Mouse (Mus musculus) testis, postnatal 10 days (tissue): ENCODE data around the gene Pate3.
"Not testable (repeated sequence)": the region's sequence is repeated elsewhere in the genome, so short reads cannot be mapped to it uniquely, and the experiment has no call there.

ENCODE experiments used
- DNase-seq: peaks from one replicate; pipeline ENCODE4 v3.0.0; 2021; ENCODE audit warnings: low spot score

The Pate3 gene

DNA sequence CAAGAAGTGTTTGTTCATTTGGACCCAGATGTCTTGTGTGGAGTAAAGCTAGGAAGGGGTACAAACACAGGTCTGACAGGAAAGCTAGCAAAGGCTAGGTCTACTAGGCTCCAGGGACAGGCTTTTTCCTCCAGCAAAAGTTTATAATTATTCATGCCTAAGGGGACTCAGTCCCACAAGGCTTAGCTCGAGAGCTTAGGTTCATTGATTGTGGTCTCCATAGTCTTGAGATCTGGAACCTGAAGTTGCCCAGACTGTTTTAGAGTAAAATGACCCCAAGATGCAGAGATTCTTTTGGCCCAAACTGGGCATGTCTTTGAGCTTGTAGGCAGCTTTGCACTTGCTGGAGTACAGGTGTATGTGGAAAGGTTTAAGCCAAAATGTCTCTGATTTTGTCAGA, at the start of gene Pate3:
Gene Pate3, minus strand, starts transcription at position 101 of the 400 bp plus-strand sequence.
- no peak for DNase-seq

- no peak for DNase-seq
Observed at GRCm38 (mm10) chr9:35691924-35692323, 43.9 kb upstream of the Pate3 start.

DNA sequence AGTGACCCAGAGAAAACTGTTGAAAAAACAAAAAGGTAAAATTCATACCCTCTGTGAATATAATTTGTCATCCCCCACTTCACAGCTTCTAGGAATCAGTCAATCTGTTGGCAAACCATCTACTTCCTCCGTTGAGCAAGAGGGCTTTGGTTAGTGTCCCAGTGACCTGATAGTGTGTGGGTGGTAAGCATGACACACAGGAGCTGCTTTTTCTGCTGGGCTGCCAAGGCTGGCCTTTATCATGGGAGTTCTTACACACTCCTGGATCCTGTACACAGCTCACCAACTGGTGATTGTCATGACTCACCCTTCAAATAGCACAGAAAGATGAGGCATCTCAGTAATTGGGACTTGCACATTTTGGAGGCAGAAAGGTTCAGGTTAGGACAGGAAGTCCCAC, 39.0 kb upstream of the Pate3 start, which contains the start of gene Pate1:
Gene Pate1, minus strand, starts transcription at position 378 of the 400 bp plus-strand sequence.
- no peak for DNase-seq

GRCm38 (mm10) chr9:35673557-35673956, 25.6 kb upstream of the Pate3 start:
- DNase-seq: no peak

- DNase-seq: no peak
Observed at GRCm38 (mm10) chr9:35632981-35633380, 15.0 kb downstream of the Pate3 start.

- not testable (repeated sequence) for DNase-seq
Observed at GRCm38 (mm10) chr9:35616784-35617183, 31.2 kb downstream of the Pate3 start.

DNA sequence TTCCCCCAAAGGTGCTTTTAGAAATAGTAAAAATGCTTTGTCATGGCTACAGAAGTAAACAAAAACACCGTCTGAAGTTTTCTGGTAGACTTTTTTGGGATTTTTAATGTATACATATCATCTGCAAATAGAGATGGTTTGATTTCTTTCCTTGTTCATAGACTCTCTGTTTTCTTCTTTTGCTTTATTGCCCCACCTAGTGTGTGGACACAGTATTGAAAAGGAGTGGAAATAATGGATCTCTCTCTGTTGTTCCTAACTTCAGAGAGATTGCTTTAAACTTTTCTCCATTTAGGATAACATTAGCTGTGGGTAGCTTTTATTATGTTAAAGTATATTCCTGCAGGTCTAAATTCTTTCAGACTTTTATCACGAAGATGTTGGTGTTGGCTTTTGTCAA, 34.0 kb downstream of the Pate3 start:
- no peak for DNase-seq

DNA sequence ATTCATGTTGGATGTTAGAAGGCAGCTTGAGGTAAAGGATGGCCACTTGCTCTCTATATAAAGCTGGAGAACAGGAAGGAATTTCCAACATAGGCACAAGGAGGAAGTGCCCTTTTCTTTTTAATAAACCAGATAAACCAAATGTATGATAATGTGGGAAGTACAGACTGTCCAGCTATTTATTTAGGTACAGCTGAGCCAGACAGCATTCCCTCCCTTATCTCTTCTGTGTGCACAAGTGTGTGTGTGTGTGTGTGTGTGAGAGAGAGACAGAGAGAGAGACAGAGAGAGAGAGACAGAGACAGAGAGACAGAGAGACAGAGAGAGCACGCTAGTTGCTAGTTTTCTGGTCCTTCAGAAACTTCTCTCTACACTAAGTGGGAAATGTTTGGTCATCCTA, 36.2 kb downstream of the Pate3 start, which contains the start of gene Pate4:
Gene Pate4, minus strand, starts transcription at position 101 of the 400 bp plus-strand sequence.
- no peak for DNase-seq

GRCm38 (mm10) chr9:35607647-35608405, 40.2 kb downstream of the Pate3 start:
- DNase-seq: no peak
